Mouse (Mus musculus): ENCODE measurements around the gene 1700025G04Rik.

DNA sequence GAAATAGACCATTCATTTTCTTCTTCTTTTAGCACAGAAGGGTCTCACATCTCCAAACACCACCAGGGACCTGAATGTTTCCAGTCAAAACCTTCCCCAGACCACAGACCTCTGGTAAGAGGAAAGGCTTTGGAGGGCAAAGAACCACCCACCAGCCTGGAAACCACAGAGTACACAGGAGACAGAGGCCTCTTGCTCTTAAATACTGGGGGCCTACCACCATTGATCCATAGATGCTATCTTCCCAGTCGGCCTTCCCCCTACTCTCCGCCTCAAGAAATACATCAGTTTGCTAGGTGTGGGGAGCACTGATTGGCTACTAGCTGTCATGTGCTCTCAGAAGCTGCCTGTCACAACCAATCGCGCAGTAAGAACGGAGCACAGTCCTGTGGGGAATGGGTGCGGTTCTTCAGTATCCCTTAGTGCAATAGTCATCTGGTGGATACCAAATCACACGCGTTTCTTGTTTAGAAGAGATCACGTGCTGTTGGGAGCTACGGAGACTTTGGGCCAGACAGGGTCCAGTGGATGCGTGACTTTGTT lies 210.5 kb downstream of the 1700025G04Rik start:
- TF ChIP-seq POLR2A (IDR thresholded peaks at IDR 0.05; ENCODE audit: extremely low read depth, insufficient read depth, low read length) (no peak), CTCF (IDR thresholded peaks at IDR 0.05; ENCODE audit: extremely low read depth, insufficient read depth, low read length) (no peak)

Measured in cortical plate, adult 2 months (tissue).